Mouse (Mus musculus): ENCODE data around the gene Kcnq1.

The Kcnq1 gene

DNA sequence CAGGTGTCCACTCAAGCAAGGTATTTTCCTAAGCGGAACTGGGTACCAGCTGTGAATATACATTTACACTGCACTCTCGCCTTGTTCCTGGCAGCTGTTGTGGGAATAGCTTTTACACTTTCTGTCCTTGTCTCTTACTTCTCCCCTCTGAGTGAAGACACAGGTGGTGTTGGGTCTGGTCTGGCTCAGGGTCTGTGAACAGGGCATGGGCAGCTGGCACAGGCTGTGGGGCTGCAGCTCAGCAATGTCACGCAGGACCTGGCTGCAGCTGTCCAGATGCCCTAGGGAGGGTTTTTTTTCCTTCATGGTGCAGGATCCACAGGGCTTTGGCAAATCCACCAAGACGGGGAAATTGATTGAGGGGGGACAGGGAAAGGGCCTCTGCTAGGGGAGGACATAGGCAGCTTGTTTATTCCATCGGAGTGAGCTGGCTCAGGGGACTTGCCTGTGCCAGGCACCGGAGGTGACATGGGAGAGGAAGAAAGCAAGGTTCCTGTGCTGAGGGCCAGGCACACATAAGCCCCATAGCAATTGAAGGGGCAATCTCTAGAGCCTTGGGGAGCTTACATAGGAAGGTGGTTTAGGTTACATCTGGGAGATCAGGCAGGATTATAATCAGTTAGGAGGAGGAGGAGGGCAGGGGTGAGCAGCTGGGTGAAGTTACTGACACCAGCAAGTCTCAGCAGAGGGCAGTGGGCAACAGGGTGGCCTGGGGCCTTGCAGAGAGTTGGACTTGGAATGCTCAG lies 147.1 kb downstream of the Kcnq1 start:
- in situ Hi-C loops (cut with MboI; ENCODE audit: unreplicated experiment in 2 of 2): no loop called here

DNA sequence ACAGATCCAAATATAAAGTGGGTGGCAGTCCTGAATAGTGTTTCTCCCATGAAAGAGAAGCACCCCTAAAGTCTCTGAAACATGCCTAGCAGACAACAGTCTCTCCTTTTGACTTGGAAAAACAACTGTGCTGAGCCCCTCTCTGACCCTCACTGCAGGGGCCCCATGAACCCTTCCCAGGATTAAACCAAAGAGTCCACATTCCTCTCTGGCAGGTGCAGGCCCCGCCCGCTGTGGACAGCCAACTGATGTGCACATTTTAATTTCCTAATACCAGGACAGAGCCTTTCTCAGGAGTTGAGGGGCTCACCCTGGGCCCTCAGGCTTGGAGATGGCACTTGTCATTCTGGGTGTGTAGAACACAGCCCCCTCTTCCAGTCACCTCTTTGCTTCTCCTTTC lies 148.7 kb downstream of the Kcnq1 start:
- in situ Hi-C loops (cut with MboI; ENCODE audit: unreplicated experiment in 2 of 2): no loop called here

- in situ Hi-C loops (cut with MboI; ENCODE audit: unreplicated experiment in 2 of 2): no loop called here
Observed at GRCm38 (mm10) chr7:143261246-143261645, 155.1 kb downstream of the Kcnq1 start.

DNA sequence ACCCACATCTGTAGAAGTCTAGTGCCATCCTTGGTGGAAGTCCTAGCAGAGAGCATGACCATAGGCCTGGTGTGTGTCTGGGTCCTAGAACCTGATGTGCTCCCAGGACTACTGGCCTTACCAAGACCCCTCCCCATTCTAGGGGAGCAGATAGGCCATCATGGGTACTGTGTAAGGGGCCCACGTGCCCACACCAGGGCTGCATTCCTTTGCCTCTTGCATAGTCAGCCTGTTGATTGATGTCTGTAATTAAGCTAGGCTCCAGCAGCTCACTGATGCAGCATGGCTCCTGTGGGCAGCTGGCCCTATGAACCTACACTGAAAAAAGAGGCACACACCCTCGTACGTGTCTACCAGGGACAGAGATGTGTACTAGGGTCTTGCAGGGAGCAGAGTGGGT lies 157.4 kb downstream of the Kcnq1 start:
- in situ Hi-C loops (cut with MboI; ENCODE audit: unreplicated experiment in 2 of 2): no loop called here

- in situ Hi-C loops (cut with MboI; ENCODE audit: unreplicated experiment in 2 of 2): no loop called here
Observed at GRCm38 (mm10) chr7:143263966-143264365, 157.8 kb downstream of the Kcnq1 start.

- in situ Hi-C loops (cut with MboI; ENCODE audit: unreplicated experiment in 2 of 2): no loop called here
Observed at GRCm38 (mm10) chr7:143265386-143265785, 159.2 kb downstream of the Kcnq1 start.

DNA sequence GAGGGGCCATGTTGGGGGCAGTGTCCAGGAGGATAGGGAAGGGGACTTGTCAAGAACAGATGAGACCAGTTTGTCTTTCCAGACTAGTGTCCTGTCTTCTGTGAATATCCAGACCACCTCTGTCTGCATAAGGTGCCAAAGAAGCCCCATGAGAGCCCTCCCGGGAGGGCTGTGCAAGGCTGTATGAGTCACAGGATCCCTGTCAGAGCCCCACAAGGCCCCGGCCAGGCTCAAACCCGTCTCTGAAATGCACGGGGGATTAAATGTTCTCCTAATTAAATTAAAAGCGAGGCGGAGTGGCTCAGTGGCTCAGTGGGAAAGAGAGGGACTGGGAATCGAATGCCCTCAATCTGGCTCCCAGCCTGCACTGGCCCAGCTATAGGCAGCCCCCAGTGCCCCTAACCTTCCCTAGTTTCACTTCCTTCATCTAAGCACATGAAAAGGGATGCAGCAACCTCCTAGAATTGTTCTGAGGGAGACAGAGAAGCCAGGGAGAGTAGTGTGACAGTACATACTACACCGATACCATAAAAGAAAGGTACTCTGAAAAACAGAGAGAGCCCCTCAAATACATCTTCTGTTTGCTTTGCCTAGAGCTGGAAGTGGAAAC lies 159.8 kb downstream of the Kcnq1 start:
- in situ Hi-C loops (cut with MboI; ENCODE audit: unreplicated experiment in 2 of 2): no loop called here

GRCm38 (mm10) chr7:143273747-143274146 lies 167.6 kb downstream of the Kcnq1 start:
- in situ Hi-C loops (cut with MboI; ENCODE audit: unreplicated experiment in 2 of 2): no loop called here

GRCm38 (mm10) chr7:143275030-143275429 lies 168.9 kb downstream of the Kcnq1 start:
- in situ Hi-C loops (cut with MboI; ENCODE audit: unreplicated experiment in 2 of 2): no loop called here

GRCm38 (mm10) chr7:143283625-143284024 lies 177.5 kb downstream of the Kcnq1 start:
- in situ Hi-C loops (cut with MboI; ENCODE audit: unreplicated experiment in 2 of 2): no loop called here

- in situ Hi-C loops (cut with MboI; ENCODE audit: unreplicated experiment in 2 of 2): no loop called here
Observed at GRCm38 (mm10) chr7:143284866-143285265, 178.7 kb downstream of the Kcnq1 start.

- in situ Hi-C loops (cut with MboI; ENCODE audit: unreplicated experiment in 2 of 2): no loop called here
Observed at GRCm38 (mm10) chr7:143285440-143285839, 179.3 kb downstream of the Kcnq1 start.

GRCm38 (mm10) chr7:143286532-143287290 lies 180.5 kb downstream of the Kcnq1 start:
- in situ Hi-C loops (cut with MboI; ENCODE audit: unreplicated experiment in 2 of 2): no loop called here

- in situ Hi-C loops (cut with MboI; ENCODE audit: unreplicated experiment in 2 of 2): no loop called here
Observed at GRCm38 (mm10) chr7:143288135-143288534, 182.0 kb downstream of the Kcnq1 start.

GRCm38 (mm10) chr7:143289082-143289849 lies 183.1 kb downstream of the Kcnq1 start:
- in situ Hi-C loops (cut with MboI; ENCODE audit: unreplicated experiment in 2 of 2): no loop called here

- in situ Hi-C loops (cut with MboI; ENCODE audit: unreplicated experiment in 2 of 2): no loop called here
Observed at GRCm38 (mm10) chr7:143294690-143295355, 188.7 kb downstream of the Kcnq1 start.

DNA sequence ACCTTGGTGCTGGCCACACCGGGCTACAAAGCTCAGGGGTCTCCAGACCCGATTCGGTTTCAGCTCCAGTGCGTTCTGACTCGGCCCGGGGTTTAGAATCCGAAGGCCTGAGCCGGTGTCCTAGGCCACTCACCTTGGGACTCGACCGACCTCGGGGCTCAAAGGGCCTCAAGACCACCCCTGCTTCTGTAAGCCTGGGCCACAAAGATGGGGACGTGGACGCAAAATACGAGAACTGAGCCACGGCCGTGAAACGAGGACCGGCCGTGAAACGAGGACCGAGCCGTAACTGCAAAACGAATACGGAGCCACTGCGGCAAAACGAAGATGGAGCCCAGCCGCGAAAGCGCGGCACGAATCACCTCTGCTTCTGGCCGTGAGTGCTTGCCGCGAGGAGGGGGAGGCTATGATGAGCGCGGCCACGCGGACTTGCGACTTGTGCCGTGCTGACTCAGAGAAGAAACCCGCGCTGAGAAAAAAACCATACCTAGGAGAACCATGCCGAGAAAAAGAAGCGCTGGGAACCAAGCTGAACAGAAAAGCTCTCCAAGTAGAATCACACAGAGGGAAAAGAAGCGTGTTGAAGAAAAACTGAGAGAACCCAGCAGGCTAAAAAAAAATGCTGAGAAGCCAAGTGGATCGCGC lies 189.3 kb downstream of the Kcnq1 start:
- in situ Hi-C loops (cut with MboI; ENCODE audit: unreplicated experiment in 2 of 2): no loop called here

DNA sequence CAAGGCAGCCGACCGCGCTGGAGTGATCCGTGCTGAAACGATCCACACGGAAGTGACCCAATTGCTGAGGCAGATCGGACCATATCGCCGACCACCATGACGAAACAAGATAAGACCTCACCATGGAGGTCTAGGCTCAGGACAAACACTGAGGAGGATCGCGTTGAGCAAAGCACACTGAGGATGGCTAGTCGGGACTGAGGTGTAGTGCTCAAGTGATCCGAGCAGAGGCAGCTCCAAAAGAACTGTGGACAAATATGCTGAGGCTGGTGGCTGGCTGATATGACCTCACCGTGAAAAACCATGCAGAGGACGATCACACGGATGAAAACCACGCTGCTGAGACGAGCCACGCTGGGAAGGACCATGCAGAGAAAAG lies 189.8 kb downstream of the Kcnq1 start:
- in situ Hi-C loops (cut with MboI; ENCODE audit: unreplicated experiment in 2 of 2): no loop called here

- in situ Hi-C loops (cut with MboI; ENCODE audit: unreplicated experiment in 2 of 2): no loop called here
Observed at GRCm38 (mm10) chr7:143296384-143296801, 190.2 kb downstream of the Kcnq1 start.

DNA sequence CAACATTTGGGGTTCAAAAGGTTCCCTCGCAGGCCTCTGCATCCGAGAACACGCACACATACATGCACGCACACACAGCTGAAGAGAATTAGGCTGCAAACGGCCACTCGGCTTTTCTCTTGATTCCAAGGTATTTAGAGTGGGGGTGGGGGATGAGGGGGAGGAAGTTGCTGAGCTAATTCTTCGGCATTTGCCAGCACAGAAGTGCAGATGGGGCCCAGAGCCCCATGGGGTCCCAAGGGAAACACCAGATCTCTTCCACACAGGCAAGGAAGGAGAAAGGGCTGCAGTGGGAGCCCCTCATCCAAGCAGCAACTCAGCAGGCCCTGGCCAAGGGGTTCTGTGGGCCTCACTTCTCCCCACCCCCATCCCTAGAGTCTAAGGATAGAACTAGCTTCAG lies 193.9 kb downstream of the Kcnq1 start:
- in situ Hi-C loops (cut with MboI; ENCODE audit: unreplicated experiment in 2 of 2): no loop called here

All from v-Abl transformed pro-B cells (cell line).